Mouse (Mus musculus): ENCODE data around the gene Scn8a.

- TF ChIP-seq CTCF (conservative IDR thresholded peaks at IDR 0.05; ENCODE audit: low read length) (no peak), NANOG (IDR thresholded peaks at IDR 0.05; ENCODE audit: borderline replicate concordance, low read length) (no peak), POU5F1 (IDR thresholded peaks at IDR 0.05; ENCODE audit: borderline replicate concordance, low read length) (no peak)
Measured at GRCm38 (mm10) chr15:100948383-100948782, 78.7 kb downstream of the Scn8a start.
